12 mouse cellular contexts compared by ENCODE assay signal in the genomic region with DNA sequence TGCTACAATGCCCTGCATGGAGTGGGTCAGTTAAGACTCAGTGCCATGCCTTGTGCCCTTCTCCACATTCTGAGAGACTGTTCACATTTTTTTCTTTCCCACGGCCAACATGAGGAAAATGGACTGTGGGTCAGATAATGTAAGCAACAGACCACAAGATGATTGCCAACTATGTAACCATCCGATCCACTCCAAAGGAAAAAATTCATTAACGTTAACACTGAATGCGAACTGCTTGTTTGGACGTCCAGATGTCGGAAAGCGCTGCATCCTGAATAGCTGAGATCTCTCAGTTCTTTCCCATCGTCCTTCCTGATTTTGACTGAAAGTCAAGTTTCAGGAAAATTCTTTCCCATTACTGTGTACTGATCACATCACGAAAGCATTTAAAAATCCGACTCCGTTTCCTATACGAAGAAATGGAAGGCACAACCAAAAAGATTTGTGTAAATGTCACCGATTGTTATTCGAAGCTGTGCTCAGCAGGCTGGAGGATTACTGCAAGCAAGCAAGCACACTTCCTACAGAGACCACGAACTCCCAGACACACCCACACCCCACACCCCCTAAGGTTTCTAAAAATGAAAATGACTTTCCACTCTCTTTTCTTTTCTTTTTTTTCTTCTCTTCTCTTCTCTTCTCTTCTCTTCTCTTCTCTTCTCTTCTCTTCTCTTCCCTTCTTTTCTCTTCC.
DNase-seq lines count a peak whose midpoint lies in the region; ATAC-seq and TF ChIP-seq lines count a peak whose summit lies in the region.
"Had no signal": no experiment of that assay in that cellular context is flagged by ENCODE, and none has a peak within 500 bp of the region (broad histone marks: within the 10 kb centered on the region; RNA-seq: fewer than 3 reads in every experiment).

No protein-coding gene starts in this region.

- H3K4me1 ChIP-seq in forebrain, embryonic 14.5 days (ENCODE audit: control insufficient read depth, insufficient read depth, low read length) = peaks cover 3% of the 10 kb centered on the region; the same call in 1 of the 2 replicates
- no peaks in the 10 kb centered on the region; the same call in 1 of the 2 replicates for H3K4me1 ChIP-seq in forebrain, embryonic 15.5 days
- H3K4me1 ChIP-seq in lung, embryonic 14.5 days (ENCODE audit: insufficient read depth) = 0 out of 2 replicates have a peak, but pooled peaks cover 3% of the 10 kb centered on the region
- H3K4me1 ChIP-seq in heart, postnatal 0 days (ENCODE audit: control insufficient read depth, insufficient read depth) = peaks cover 15% of the 10 kb centered on the region

- TF ChIP-seq POLR2A in myocyte (IDR thresholded peaks at IDR 0.05; ENCODE audit: insufficient read length, low read depth) = no peak

- ATAC-seq in forebrain, embryonic 14.5 days = no peak
- ATAC-seq in forebrain, embryonic 15.5 days (replicated peaks) = no peak
- peak; percentile 31; the same call in 1 of the 2 replicates for ATAC-seq in lung, embryonic 14.5 days (ENCODE audit: insufficient read depth)
- peak; percentile 43; the same call in 1 of the 2 replicates for ATAC-seq in heart, postnatal 0 days (ENCODE audit: insufficient read depth, low read depth)
- ATAC-seq in megakaryocyte, adult 5-6 weeks (ENCODE audit: poor library complexity, severe bottlenecking) = no peak

- no peak overlapping the region for H3K4me3 ChIP-seq in forebrain, embryonic 14.5 days (ENCODE audit: low read depth, low read length)
- H3K4me3 ChIP-seq in forebrain, embryonic 15.5 days = no peak overlapping the region
- H3K4me3 ChIP-seq in lung, embryonic 14.5 days (ENCODE audit: low read depth, low read length) = no peak overlapping the region
- H3K4me3 ChIP-seq in heart, postnatal 0 days (ENCODE audit: low read depth, low read length) = 0 out of 2 replicates have a peak overlapping the region, but pooled peaks have one; percentile 8
- no peak overlapping the region for H3K4me3 ChIP-seq in myocyte
- H3K4me3 ChIP-seq: forebrain, embryonic 10.5 days had no signal

- intact Hi-C loops in left cerebral cortex, postnatal 4 days (cut with DNase I) = no loop called here

- no peak overlapping the region for H3ac ChIP-seq in myocyte (ENCODE audit: control insufficient read depth, insufficient read length)

- no peaks in the 10 kb centered on the region for H3K9me3 ChIP-seq in forebrain, embryonic 14.5 days (replicated peaks; ENCODE audit: control insufficient read depth, low read length)
- H3K9me3 ChIP-seq in forebrain, embryonic 15.5 days = no peaks in the 10 kb centered on the region
- no peaks in the 10 kb centered on the region for H3K9me3 ChIP-seq in lung, embryonic 14.5 days (ENCODE audit: low read depth, low read length)
- H3K9me3 ChIP-seq in heart, postnatal 0 days (replicated peaks; ENCODE audit: control insufficient read depth, low read length) = no peaks in the 10 kb centered on the region
- H3K9me3 ChIP-seq: forebrain, embryonic 10.5 days had no signal

- no peak overlapping the region; the same call in 1 of the 2 replicates for H3K4me2 ChIP-seq in forebrain, embryonic 14.5 days (ENCODE audit: low read length)
- no peak overlapping the region for H3K4me2 ChIP-seq in forebrain, embryonic 15.5 days (replicated peaks)
- peak overlapping the region; percentile 36 for H3K4me2 ChIP-seq in lung, embryonic 14.5 days
- peak overlapping the region; percentile 30 for H3K4me2 ChIP-seq in heart, postnatal 0 days (ENCODE audit: low read depth, low read length)
- H3K4me2 ChIP-seq in myocyte (ENCODE audit: low read depth) = peak overlapping the region; percentile 57

- H3K27ac ChIP-seq in forebrain, embryonic 14.5 days (ENCODE audit: low read depth, low read length) = no peak overlapping the region
- H3K27ac ChIP-seq in forebrain, embryonic 15.5 days (replicated peaks) = no peak overlapping the region
- 0 out of 2 replicates have a peak overlapping the region, but pooled peaks have one; percentile 1 for H3K27ac ChIP-seq in lung, embryonic 14.5 days (ENCODE audit: low read depth)
- peak overlapping the region; percentile 61 for H3K27ac ChIP-seq in heart, postnatal 0 days (ENCODE audit: low read depth)
- H3K27ac ChIP-seq: forebrain, embryonic 10.5 days had no signal

- H3K9ac ChIP-seq in forebrain, embryonic 14.5 days (ENCODE audit: low read length) = no peak overlapping the region
- H3K9ac ChIP-seq in forebrain, embryonic 15.5 days (replicated peaks) = no peak overlapping the region
- no peak overlapping the region for H3K9ac ChIP-seq in lung, embryonic 14.5 days
- H3K9ac ChIP-seq in heart, postnatal 0 days (replicated peaks; ENCODE audit: low read depth, low read length) = no peak overlapping the region

- H3K79me2 ChIP-seq in myocyte (ENCODE audit: control insufficient read depth, insufficient read depth) = no peaks in the 10 kb centered on the region

- H3K36me3 ChIP-seq in forebrain, embryonic 14.5 days (ENCODE audit: control insufficient read depth, insufficient read depth, low read length) = no peaks in the 10 kb centered on the region
- no peaks in the 10 kb centered on the region for H3K36me3 ChIP-seq in forebrain, embryonic 15.5 days
- H3K36me3 ChIP-seq in lung, embryonic 14.5 days (ENCODE audit: insufficient read depth) = no peaks in the 10 kb centered on the region
- H3K36me3 ChIP-seq in heart, postnatal 0 days (replicated peaks; ENCODE audit: control insufficient read depth, insufficient read depth, low read length) = no peaks in the 10 kb centered on the region
- H3K36me3 ChIP-seq in myocyte (ENCODE audit: control insufficient read depth, insufficient read depth) = no peaks in the 10 kb centered on the region
- H3K36me3 ChIP-seq: forebrain, embryonic 10.5 days had no signal

- no peaks in the 10 kb centered on the region for H3K27me3 ChIP-seq in forebrain, embryonic 14.5 days (replicated peaks; ENCODE audit: control insufficient read depth, insufficient read depth, low read length)
- H3K27me3 ChIP-seq in forebrain, embryonic 15.5 days = no peaks in the 10 kb centered on the region
- H3K27me3 ChIP-seq in lung, embryonic 14.5 days (ENCODE audit: insufficient read depth, low read length) = no peaks in the 10 kb centered on the region
- no peaks in the 10 kb centered on the region for H3K27me3 ChIP-seq in heart, postnatal 0 days (ENCODE audit: control insufficient read depth, insufficient read depth, low read length)
- no peaks in the 10 kb centered on the region for H3K27me3 ChIP-seq in myocyte (ENCODE audit: control insufficient read depth, insufficient read depth, insufficient read length)

- peak; percentile 3 for DNase-seq in forebrain, embryonic 14.5 days (ENCODE audit: low spot score)
- DNase-seq in lung, embryonic 14.5 days = peak; percentile 67
- DNase-seq in lung, postnatal 4 days = no peak
- DNase-seq in heart, postnatal 0 days (ENCODE audit: low spot score) = peak; percentile 39
- DNase-seq in left cerebral cortex, postnatal 4 days = no peak
- DNase-seq: B cell, adult 2 months; cerebellum, adult 2 months; thymus, adult 2 months had no signal

- TF ChIP-seq CTCF in lung, embryonic 14.5 days (IDR thresholded peaks at IDR 0.05; ENCODE audit: low read depth) = no peak
- TF ChIP-seq CTCF in heart, postnatal 0 days (IDR thresholded peaks at IDR 0.05; ENCODE audit: low read depth) = no peak

- no peak for TF ChIP-seq EP300 in heart, postnatal 0 days (IDR thresholded peaks at IDR 0.05; ENCODE audit: low read depth)

- 11% methylated on average over 15 of the region's 15 CpGs for WGBS in forebrain, embryonic 14.5 days
- WGBS in forebrain, embryonic 15.5 days = 14% methylated on average over 15 of the region's 15 CpGs
- 14% methylated on average over 15 of the region's 15 CpGs for WGBS in lung, embryonic 14.5 days
- WGBS in heart, postnatal 0 days = 30% methylated on average over 15 of the region's 15 CpGs

TF ChIP-seq in myocyte, 11 proteins besides CTCF, POLR2A, EP300 and RAD21:
- TF ChIP-seq MYOD1 (IDR thresholded peaks at IDR 0.05; ENCODE audit: control insufficient read depth in 1 of 3, insufficient read length in 2 of 3, low read depth in 2 of 3) = no peak
- TF ChIP-seq REST (IDR thresholded peaks at IDR 0.05; ENCODE audit: insufficient read depth, insufficient read length) = no peak
- no peak for TF ChIP-seq E2F4 (IDR thresholded peaks at IDR 0.05; ENCODE audit: insufficient read depth)
- TF ChIP-seq CEBPB (IDR thresholded peaks at IDR 0.05; ENCODE audit: insufficient read depth, poor library complexity, severe bottlenecking) = no peak
- no peak for TF ChIP-seq MYOG (IDR thresholded peaks at IDR 0.05; ENCODE audit: control insufficient read depth in 1 of 3, insufficient read depth in 1 of 3, insufficient read length in 2 of 3, low read depth in 2 of 3)
- no peak for TF ChIP-seq TCF12 (IDR thresholded peaks at IDR 0.05; ENCODE audit: insufficient read depth, poor library complexity, severe bottlenecking)
- no peak for TF ChIP-seq TCF3 (IDR thresholded peaks at IDR 0.05; ENCODE audit: insufficient read length, low read depth)
- TF ChIP-seq POLR2AphosphoS2 (IDR thresholded peaks at IDR 0.05; ENCODE audit: insufficient read length, low read depth) = no peak
- TF ChIP-seq MAX (IDR thresholded peaks at IDR 0.05; ENCODE audit: low read depth) = no peak
- no peak for TF ChIP-seq USF1 (IDR thresholded peaks at IDR 0.05; ENCODE audit: low read depth)
- no peak for TF ChIP-seq SRF (IDR thresholded peaks at IDR 0.05; ENCODE audit: control insufficient read depth, insufficient read length, low read depth)

Comparison
In these comparisons a context has a peak if more than half of its experiments do, and no peak if none do; other contexts are left out.
1. DNase-seq: peak in forebrain, embryonic 14.5 days (single experiment), lung, embryonic 14.5 days (single experiment) and heart, postnatal 0 days (single experiment); none in lung, postnatal 4 days (0 of 2) and left cerebral cortex, postnatal 4 days (single experiment).
2. ATAC-seq: peak in lung, embryonic 14.5 days (single experiment) and heart, postnatal 0 days (single experiment); none in forebrain, embryonic 14.5 days (single experiment), forebrain, embryonic 15.5 days (single experiment) and megakaryocyte, adult 5-6 weeks (single experiment).
3. H3K27ac ChIP-seq: peak in lung, embryonic 14.5 days (single experiment) and heart, postnatal 0 days (single experiment); none in forebrain, embryonic 14.5 days (single experiment) and forebrain, embryonic 15.5 days (single experiment).
4. H3K4me2 ChIP-seq: peak in lung, embryonic 14.5 days (single experiment), heart, postnatal 0 days (single experiment) and myocyte (single experiment); none in forebrain, embryonic 14.5 days (single experiment) and forebrain, embryonic 15.5 days (single experiment).